Mouse (Mus musculus) kidney, embryonic 15.5 days (tissue): Measurements from ENCODE around the gene Fgfbp3. TPM values are rescaled to one million over a fixed set of nuclear protein-coding genes. Genes with fewer than 3 reads are reported as not detected.
"Not testable (repeated sequence)": the region's sequence is repeated elsewhere in the genome, so short reads cannot be mapped to it uniquely, and the experiment has no call there.

Experiments used
- ATAC-seq: fragments of 200-750 bp; cut with Nextera tagmentation; replicated peaks from 2 replicates; pipeline ENCODE4 v1.8.0; 2017; ENCODE audit warnings: moderate TSS enrichment; ENCODE audit not compliant: low FRiP score
- H3K27ac ChIP-seq: fragments of 300-500 bp; sonication (generic); 2 replicates; pipeline ENCODE4 v1.5.1; 2015; ENCODE audit warnings: mild to moderate bottlenecking, inconsistent platforms
- H3K27me3 ChIP-seq: fragments of 300-500 bp; sonication (generic); 2 replicates; pipeline ENCODE4 v1.6.1; 2015; ENCODE audit warnings: inconsistent platforms
- H3K36me3 ChIP-seq: fragments of 300-500 bp; sonication (generic); 2 replicates; pipeline ENCODE4 v1.6.1; 2015; ENCODE audit warnings: inconsistent platforms
- H3K4me1 ChIP-seq: fragments of 300-500 bp; sonication (generic); 2 replicates; pipeline ENCODE4 v1.6.1; 2015; ENCODE audit warnings: inconsistent platforms
- H3K4me2 ChIP-seq: fragments of 300-500 bp; sonication (generic); 2 replicates; pipeline ENCODE4 v1.6.1; 2015; ENCODE audit warnings: moderate library complexity, mild to moderate bottlenecking, inconsistent platforms
- H3K4me3 ChIP-seq: fragments of 300-500 bp; sonication (generic); replicated peaks from 2 replicates; pipeline ENCODE4 v1.5.1; 2015; ENCODE audit warnings: mild to moderate bottlenecking, inconsistent platforms
- H3K9ac ChIP-seq: fragments of 300-500 bp; sonication (generic); 2 replicates; pipeline ENCODE4 v1.6.1; 2015; ENCODE audit warnings: mild to moderate bottlenecking, inconsistent platforms
- H3K9me3 ChIP-seq: fragments of 300-500 bp; sonication (generic); replicated peaks from 2 replicates; pipeline ENCODE4 v1.6.1; 2016; ENCODE audit warnings: inconsistent platforms
- WGBS: fragments of 180-500 bp; shearing (Covaris S2); methylation state at CpG from one replicate; pipeline ENCODE4 v1.1.7; 2015; ENCODE audit warnings: mixed read lengths; 5-methylcytosine and 5-hydroxymethylcytosine counted together
- polyA plus RNA-seq: library from polyadenylated mRNA; unstranded; fragments of >200 nt; fragmentation: Nextera tagmentation; extraction: Ambion mirVana; gene quantifications from 2 replicates; pipeline ENCODE4 v1.2.1, GENCODE M21; 2015

Fgfbp3 gene
- polyA plus RNA-seq, 1 experiment from 2014 or later: 6.7 TPM

DNA sequence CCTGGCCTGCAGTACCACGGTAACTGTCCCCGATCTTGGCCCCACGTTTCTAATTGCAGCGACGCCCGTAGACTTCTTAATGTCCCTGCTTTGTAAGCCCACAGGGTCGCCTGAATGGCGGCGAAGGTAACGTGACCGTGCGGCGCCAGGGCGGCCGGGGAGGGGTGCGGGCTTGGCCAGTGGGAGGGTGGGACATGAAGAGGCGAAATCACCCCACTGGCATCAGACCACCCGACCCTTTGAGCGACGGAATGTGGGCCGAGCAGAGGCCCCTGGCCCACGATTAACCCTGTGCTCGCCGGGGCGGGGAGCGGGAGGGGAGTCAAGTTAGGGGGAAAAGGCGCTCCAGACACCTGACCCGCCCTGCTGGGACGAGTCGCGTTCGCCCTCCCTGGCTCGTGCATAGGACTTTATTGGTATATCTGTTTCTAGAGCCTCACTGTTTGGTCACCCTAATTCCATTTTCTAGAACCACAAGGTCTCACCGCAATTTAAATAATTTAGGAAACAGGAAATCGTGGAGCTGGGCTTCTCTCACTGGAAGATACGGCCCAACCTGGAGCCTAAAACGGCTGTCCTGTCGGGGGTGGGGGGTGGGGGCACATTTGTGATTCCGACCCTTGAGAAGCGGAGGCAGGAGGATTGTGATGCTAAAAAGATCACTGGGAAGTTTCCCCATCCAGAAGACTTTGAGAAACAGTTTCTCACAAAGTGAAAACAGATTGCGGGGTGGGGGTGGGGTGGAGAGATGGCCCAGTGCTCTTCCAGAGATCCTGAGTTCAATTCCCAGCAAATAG, 15.0 kb downstream of the Fgfbp3 start:
- Histone ChIP-seq H3K27ac (no peak overlapping the region), H3K9me3 (no peaks in the 10 kb centered on the region), H3K9ac (peak overlapping the region; percentile 53), H3K4me1 (peaks cover 10% of the 10 kb centered on the region; the same call in 1 of the 2 replicates), H3K4me2 (peak overlapping the region; percentile 93), H3K27me3 (no peaks in the 10 kb centered on the region), H3K36me3 (no peaks in the 10 kb centered on the region), H3K4me3 (peak overlapping the region; percentile 61)
- WGBS: 3% methylated on average over 41 of the region's 41 CpGs
- peak; percentile 88 for ATAC-seq

DNA sequence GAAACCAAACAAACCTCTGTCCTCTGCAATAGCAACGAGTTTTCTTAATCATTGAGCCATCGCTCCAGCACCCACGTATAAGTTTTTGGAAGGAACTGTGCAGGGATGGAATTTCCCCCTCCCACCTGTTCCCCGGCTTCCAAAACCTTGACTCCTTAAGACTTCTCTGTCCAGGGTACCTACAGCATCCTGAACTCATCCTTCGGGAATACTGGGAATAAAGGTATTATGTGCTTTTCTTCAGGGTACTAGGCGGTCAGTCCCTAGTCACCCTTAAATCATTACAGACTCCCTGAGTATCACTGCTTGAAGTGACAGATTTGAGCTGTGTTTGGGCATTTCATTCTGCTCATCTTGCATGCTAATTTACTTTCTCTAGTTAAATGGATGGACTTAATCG, 16.0 kb downstream of the Fgfbp3 start:
- H3K9me3 ChIP-seq: no peaks in the 10 kb centered on the region
- no peak for ATAC-seq
- H3K4me3 ChIP-seq: peak overlapping the region; percentile 61; the same call in 1 of the 2 replicates
- no peak overlapping the region for H3K9ac ChIP-seq
- peaks cover 10% of the 10 kb centered on the region; the same call in 1 of the 2 replicates for H3K4me1 ChIP-seq
- H3K27ac ChIP-seq: no peak overlapping the region
- no peaks in the 10 kb centered on the region for H3K27me3 ChIP-seq
- WGBS: 39% methylated on average over 7 of the region's 7 CpGs
- H3K36me3 ChIP-seq: no peaks in the 10 kb centered on the region
- peak overlapping the region; percentile 93 for H3K4me2 ChIP-seq

DNA sequence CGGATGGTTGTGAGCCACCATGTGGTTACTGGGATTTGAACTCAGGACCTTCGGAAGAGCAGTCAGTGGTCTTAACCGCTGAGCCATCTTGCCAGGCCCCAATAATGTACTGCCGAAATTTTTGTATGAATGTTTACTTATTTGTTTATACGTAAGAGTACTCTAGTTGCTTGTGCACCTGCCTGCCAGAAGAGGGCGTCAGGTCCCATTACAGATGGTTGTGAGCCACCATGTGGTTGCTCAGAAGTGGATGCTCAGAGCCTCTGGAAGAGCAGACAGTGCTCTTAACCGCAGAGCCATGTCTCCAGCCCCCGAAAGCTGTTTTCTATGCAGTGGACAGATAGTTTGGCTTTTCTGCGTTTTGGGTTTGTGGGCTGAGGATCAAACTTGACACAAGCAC, 21.6 kb downstream of the Fgfbp3 start:
- H3K9ac ChIP-seq: no peak overlapping the region
- 48% methylated on average over 9 of the region's 9 CpGs for WGBS
- no peak overlapping the region for H3K4me2 ChIP-seq
- H3K4me1 ChIP-seq: peaks cover 7% of the 10 kb centered on the region; the same call in 1 of the 2 replicates
- no peaks in the 10 kb centered on the region for H3K27me3 ChIP-seq
- H3K4me3 ChIP-seq: no peak overlapping the region
- H3K9me3 ChIP-seq: no peaks in the 10 kb centered on the region
- H3K36me3 ChIP-seq: peaks cover 20% of the 10 kb centered on the region
- no peak for ATAC-seq
- H3K27ac ChIP-seq: no peak overlapping the region

DNA sequence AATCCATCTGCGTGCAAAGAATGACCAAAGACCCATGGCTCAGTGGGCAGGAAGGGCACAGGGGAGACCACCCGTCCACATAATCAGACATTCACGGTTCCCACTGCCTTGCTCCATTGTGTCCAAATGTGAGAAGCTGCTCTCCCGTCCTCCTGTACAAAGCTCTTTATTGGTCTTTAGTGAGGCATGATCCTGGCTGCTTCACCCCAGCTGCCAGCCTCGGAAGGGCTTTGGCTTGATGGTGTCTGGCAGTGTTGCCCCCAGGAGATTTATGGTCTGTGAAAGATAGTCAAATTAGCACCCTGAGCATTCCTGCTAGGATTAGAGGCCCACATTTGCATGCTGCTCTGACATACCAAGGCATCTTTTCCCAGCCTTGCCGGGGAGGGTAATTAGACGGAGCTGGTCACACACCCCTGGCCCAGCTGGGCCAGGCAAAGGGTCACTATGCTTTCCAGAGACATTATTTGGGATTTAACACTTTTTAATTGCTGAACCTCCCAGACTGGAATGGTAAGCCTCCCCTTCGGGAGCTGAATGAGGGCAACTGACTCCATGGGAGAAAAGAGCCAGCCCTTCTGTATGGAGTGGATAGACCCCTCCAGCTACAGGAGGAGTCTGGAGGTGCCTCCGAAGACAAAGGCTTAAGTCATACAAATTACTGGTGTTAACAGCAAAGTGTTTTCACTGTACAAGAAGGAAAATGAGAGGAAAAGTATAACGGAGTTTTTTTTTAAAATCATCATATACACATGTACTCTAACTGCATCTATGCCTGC, 22.4 kb downstream of the Fgfbp3 start:
- Histone ChIP-seq H3K4me1 (peaks cover 7% of the 10 kb centered on the region; the same call in 1 of the 2 replicates), H3K36me3 (peaks cover 28% of the 10 kb centered on the region), H3K27ac (no peak overlapping the region; the same call in 1 of the 2 replicates), H3K27me3 (no peaks in the 10 kb centered on the region), H3K4me3 (no peak overlapping the region), H3K9me3 (no peaks in the 10 kb centered on the region), H3K4me2 (no peak overlapping the region), H3K9ac (no peak overlapping the region)
- 17% methylated on average over 10 of the region's 10 CpGs for WGBS
- ATAC-seq: no peak; the same call in 1 of the 2 replicates

DNA sequence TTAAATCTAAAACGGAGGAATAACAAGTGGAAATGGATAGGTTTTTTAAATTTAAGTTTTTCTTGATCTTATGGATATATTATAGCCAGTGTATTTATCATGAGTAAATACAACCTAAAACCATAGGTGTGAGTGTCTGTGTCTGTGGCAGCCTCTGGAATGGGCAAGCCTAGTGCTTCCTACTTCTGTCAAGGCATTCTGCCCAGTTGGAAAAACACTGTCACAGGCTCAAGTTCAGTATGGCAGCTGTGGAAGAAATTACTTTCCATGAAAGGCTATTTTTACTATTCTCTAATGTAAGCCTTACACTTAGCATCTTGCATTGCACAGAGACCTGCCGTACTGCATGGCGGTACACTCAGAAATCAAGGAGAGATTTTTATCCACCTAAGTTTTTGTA, 27.7 kb downstream of the Fgfbp3 start:
- Histone ChIP-seq H3K27me3 (no peaks in the 10 kb centered on the region), H3K9ac (no peak overlapping the region), H3K4me2 (no peak overlapping the region), H3K36me3 (peaks cover 79% of the 10 kb centered on the region), H3K4me1 (peaks cover 2% of the 10 kb centered on the region; the same call in 1 of the 2 replicates), H3K4me3 (no peak overlapping the region), H3K27ac (no peak overlapping the region), H3K9me3 (no peaks in the 10 kb centered on the region)
- WGBS: 92% methylated on average over 3 of the region's 3 CpGs
- no peak for ATAC-seq

DNA sequence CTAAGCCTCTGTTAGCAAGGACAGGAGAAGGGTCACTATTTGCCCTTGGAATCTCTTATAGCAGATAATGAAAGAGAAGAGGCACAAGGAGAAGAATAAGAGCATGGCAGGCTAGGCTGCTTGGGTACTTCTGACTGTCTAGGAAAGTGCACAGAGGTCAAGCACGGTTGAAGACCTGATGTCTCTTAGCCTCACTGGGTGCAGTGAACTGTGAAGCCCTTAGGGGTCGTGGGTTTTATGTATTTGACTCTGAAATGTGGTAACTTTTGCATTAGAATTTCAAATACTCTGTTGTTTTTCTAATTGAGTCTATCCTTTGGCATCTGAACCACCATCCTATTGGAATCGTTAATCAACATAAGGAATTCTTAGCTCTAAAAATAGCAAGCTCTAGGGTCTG, 31.7 kb downstream of the Fgfbp3 start:
- H3K9ac ChIP-seq: no peak overlapping the region
- no peak for ATAC-seq
- H3K36me3 ChIP-seq: peaks cover 99% of the 10 kb centered on the region
- H3K4me3 ChIP-seq: no peak overlapping the region
- WGBS: 70% methylated on average over 3 of the region's 3 CpGs
- H3K27ac ChIP-seq: no peak overlapping the region
- no peaks in the 10 kb centered on the region for H3K27me3 ChIP-seq
- H3K4me1 ChIP-seq: no peaks in the 10 kb centered on the region
- no peak overlapping the region for H3K4me2 ChIP-seq
- no peaks in the 10 kb centered on the region for H3K9me3 ChIP-seq

DNA sequence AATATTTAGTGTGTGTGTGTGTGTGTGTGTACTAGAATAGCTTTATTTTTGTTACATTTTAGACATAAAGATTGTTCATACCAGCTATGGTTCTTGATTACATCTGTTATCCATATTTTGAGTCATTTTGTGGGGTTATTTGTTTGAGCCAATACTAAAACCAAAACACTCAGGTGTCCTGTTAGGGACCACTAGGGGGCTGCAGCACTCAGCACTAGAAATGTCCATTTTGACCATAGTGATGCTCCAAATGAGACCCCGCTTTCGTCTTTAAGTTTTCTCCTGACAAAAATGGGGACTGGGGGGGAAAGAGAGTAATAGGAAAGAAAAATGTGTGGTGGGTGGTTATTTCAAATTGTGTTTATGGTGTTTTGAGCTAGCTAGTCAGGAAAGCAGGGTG, 33.1 kb downstream of the Fgfbp3 start:
- no peak overlapping the region for H3K9ac ChIP-seq
- H3K27me3 ChIP-seq: no peaks in the 10 kb centered on the region
- H3K36me3 ChIP-seq: peaks cover 99% of the 10 kb centered on the region
- no peak overlapping the region for H3K4me3 ChIP-seq
- no peaks in the 10 kb centered on the region for H3K9me3 ChIP-seq
- WGBS: 84% methylated on average over 2 of the region's 2 CpGs
- no peak for ATAC-seq
- no peaks in the 10 kb centered on the region for H3K4me1 ChIP-seq
- no peak overlapping the region for H3K4me2 ChIP-seq
- H3K27ac ChIP-seq: no peak overlapping the region

DNA sequence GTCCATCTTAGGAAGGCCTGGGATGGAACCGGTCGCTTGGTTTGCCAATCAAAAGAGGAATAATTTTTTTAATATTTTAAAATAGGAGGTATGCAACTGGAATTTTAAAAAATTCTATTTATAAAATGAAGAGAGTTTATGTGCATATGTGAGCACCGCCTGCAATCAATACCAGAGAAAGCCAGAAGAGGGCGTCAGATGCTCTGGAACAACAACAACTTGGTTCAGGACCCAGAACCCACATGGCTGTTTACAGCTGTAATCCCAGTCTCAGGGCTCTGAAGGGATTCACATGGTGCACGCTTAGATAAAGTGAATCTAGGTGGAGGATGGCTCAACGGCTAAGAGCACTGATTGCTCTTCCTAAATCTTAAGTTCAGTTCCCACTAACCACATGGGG, 36.3 kb downstream of the Fgfbp3 start:
- Histone ChIP-seq H3K9ac (no peak overlapping the region), H3K4me2 (no peak overlapping the region), H3K4me1 (no peaks in the 10 kb centered on the region), H3K27me3 (no peaks in the 10 kb centered on the region), H3K27ac (no peak overlapping the region), H3K4me3 (no peak overlapping the region), H3K9me3 (no peaks in the 10 kb centered on the region), H3K36me3 (peaks cover 98% of the 10 kb centered on the region)
- WGBS: 86% methylated on average over 6 of the region's 6 CpGs
- ATAC-seq: no peak

DNA sequence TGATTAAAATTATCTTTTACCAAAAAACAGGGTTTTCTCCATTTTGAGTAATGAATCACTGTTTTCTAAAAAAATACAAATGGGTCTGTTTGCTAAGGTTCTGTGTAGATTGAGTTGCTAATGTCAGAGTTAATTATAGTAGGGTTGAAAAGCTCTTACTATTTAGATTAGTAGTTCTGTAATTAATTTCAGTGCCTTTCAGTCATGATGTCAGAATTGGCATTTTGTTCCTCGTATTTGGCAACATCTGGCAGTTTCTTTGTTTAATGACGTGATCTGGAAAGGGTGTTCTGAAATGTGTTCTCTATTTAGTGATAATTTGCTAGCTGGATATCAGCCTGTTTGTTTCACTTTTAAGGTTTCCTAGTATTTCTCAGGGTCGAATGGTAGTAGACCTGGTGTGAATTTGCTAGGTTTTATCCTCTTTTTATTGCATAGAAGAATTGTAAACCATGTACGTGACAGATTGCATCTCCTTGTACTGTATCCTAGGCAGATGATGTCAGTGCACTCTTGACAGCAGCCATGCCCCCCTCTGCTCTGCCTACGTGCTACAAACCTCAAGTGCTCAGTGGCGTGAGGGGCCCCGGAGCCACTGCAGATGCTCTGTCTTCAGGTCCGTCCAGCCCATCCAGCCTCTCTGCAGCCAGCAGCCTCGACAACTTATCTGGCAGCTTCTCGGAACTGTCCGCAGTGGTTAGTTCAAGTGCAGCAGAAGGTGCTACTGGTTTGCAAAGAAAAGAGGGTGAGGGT, 40.5 kb downstream of the Fgfbp3 start:
- no peaks in the 10 kb centered on the region for H3K4me1 ChIP-seq
- WGBS: 86% methylated on average over 11 of the region's 11 CpGs
- no peak for ATAC-seq
- no peaks in the 10 kb centered on the region for H3K27me3 ChIP-seq
- H3K9ac ChIP-seq: no peak overlapping the region
- H3K27ac ChIP-seq: no peak overlapping the region
- H3K9me3 ChIP-seq: no peaks in the 10 kb centered on the region
- H3K36me3 ChIP-seq: peaks cover 94% of the 10 kb centered on the region
- H3K4me2 ChIP-seq: no peak overlapping the region
- no peak overlapping the region for H3K4me3 ChIP-seq

DNA sequence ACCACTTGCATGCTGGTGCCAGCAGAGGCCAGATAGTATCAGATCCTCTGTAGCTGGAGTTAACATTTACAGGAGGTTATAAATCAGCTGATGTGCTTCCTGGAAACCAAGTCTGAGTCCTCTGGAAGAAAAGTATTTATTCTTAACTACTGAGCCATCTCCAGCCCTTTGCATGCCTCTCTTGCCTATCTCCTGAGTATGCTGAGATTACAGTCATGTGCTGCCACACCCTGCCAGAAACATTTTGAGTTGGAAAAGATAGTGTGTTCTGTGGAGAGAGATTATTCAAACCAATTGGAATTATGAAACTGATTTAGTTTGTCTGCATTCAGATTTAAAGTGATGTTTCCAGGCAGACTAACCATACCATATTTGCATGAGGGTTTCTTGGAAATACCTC, 42.1 kb downstream of the Fgfbp3 start:
- ATAC-seq: no peak

DNA sequence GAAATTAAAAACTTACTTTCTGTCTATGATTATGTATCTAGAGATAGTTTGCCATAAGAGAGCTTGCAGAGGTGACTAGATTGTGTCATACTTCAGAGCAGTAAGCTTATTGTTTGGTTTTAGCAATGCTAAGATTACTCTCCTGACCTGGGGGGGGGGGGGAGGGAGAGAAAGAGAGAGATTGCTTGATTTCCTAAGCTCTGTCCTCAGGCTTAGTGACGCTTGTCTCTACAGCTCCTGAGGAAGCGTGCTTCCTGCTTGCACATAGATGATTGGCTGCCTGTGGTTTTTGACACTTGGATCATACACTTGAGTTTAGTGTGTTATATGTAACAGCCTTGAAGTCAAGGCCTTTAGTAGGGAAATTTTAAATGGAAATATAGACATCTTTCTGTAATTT, 44.8 kb downstream of the Fgfbp3 start:
- H3K9ac ChIP-seq: no peak overlapping the region
- WGBS: 91% methylated on average over 2 of the region's 2 CpGs

More for the DNA sequence above, 42.1 kb downstream of the Fgfbp3 start:
- no peak overlapping the region for H3K27ac ChIP-seq
- H3K9me3 ChIP-seq: no peaks in the 10 kb centered on the region
- no peaks in the 10 kb centered on the region for H3K4me1 ChIP-seq
- H3K4me3 ChIP-seq: no peak overlapping the region
- no peaks in the 10 kb centered on the region for H3K27me3 ChIP-seq
- H3K9ac ChIP-seq: no peak overlapping the region
- H3K36me3 ChIP-seq: peaks cover 92% of the 10 kb centered on the region
- no peak overlapping the region for H3K4me2 ChIP-seq

DNA sequence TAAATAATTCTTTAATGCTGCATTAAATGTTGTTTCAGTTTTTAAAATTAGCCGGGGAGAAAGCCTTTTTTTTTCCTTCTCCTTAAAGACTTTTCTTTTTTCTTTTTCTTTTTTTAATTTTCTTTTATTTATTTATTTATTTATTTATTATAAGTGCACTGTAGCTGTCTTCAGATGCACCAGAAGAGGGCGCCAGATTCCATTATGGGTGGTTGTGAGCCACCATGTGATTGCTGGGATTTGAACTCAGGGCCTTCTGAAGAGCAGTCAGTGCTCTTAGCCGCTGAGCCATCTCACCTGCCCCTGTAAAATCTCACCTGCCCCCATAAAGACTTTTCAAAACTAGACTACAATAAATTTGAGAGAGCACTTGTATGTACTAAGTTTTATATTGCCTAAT, 50.7 kb downstream of the Fgfbp3 start:
- WGBS: 83% methylated on average over 3 of the region's 3 CpGs
- H3K4me3 ChIP-seq, H3K4me1 ChIP-seq, H3K9ac ChIP-seq, H3K9me3 ChIP-seq, ATAC-seq, H3K4me2 ChIP-seq, H3K27ac ChIP-seq, H3K27me3 ChIP-seq: not testable (repeated sequence)
- peaks cover 86% of the 10 kb centered on the region for H3K36me3 ChIP-seq

More for the DNA sequence above, 44.8 kb downstream of the Fgfbp3 start:
- ATAC-seq: no peak
- Histone ChIP-seq H3K4me1 (no peaks in the 10 kb centered on the region), H3K4me3 (no peak overlapping the region), H3K36me3 (peaks cover 86% of the 10 kb centered on the region), H3K4me2 (no peak overlapping the region), H3K27ac (no peak overlapping the region), H3K27me3 (no peaks in the 10 kb centered on the region), H3K9me3 (no peaks in the 10 kb centered on the region)
